Mouse (Mus musculus): ENCODE measurements around the gene Atg9a. TPM values are rescaled to one million over a fixed set of nuclear protein-coding genes. Genes with fewer than 3 reads are reported as not detected.

The Atg9a gene
- total and polyA plus RNA-seq, 3 experiments: 16.3 to 40.0 (median 34.2) TPM

- TF ChIP-seq TAL1 (conservative IDR thresholded peaks at IDR 0.05; ENCODE audit: low read depth, low read length) (no peak), GATA1 (IDR thresholded peaks at IDR 0.05; ENCODE audit: borderline replicate concordance, low read length) (no peak), POLR2AphosphoS5 (IDR thresholded peaks at IDR 0.05; ENCODE audit: insufficient replicate concordance, low read depth, low read length) (no peak), CTCF (IDR thresholded peaks at IDR 0.05; ENCODE audit: low read depth, low read length) (no peak), GATA2 (IDR thresholded peaks at IDR 0.05; ENCODE audit: borderline replicate concordance, low read depth, low read length) (no peak)
- no peaks in the 10 kb centered on the region for H3K27me3 ChIP-seq (ENCODE audit: insufficient read depth, low read length)
- peaks cover 50% of the 10 kb centered on the region for H3K4me1 ChIP-seq (ENCODE audit: insufficient read depth, low read depth, low read length)
- DNase-seq (ENCODE audit: low spot score): no peak
- peaks cover 38% of the 10 kb centered on the region for H3K36me3 ChIP-seq (replicated peaks)
- no peaks in the 10 kb centered on the region for H3K9me3 ChIP-seq (replicated peaks)
- H3K4me3 ChIP-seq (ENCODE audit: low read depth, low read length): peak overlapping the region; percentile 74
- no peak for ATAC-seq (ENCODE audit: extremely low read depth, insufficient number of reproducible peaks, low FRiP score, poor library complexity, severe bottlenecking)
Measured at GRCm38 (mm10) chr1:75168093-75168471, 23.9 kb downstream of the Atg9a start.

- Histone ChIP-seq H3K27me3 (ENCODE audit: insufficient read depth, low read length) (no peaks in the 10 kb centered on the region), H3K9me3 (replicated peaks) (no peaks in the 10 kb centered on the region), H3K4me3 (ENCODE audit: low read depth, low read length) (peak overlapping the region; percentile 59; the same call in 1 of the 2 replicates), H3K4me1 (ENCODE audit: insufficient read depth, low read depth, low read length) (peaks cover 53% of the 10 kb centered on the region), H3K36me3 (replicated peaks) (no peaks in the 10 kb centered on the region)
- TF ChIP-seq GATA2 (IDR thresholded peaks at IDR 0.05; ENCODE audit: borderline replicate concordance, low read depth, low read length) (no peak), POLR2AphosphoS5 (IDR thresholded peaks at IDR 0.05; ENCODE audit: insufficient replicate concordance, low read depth, low read length) (no peak), GATA1 (IDR thresholded peaks at IDR 0.05; ENCODE audit: borderline replicate concordance, low read length) (no peak), CTCF (IDR thresholded peaks at IDR 0.05; ENCODE audit: low read depth, low read length) (no peak), TAL1 (conservative IDR thresholded peaks at IDR 0.05; ENCODE audit: low read depth, low read length) (no peak)
- no peak for DNase-seq (ENCODE audit: low spot score)
- no peak for ATAC-seq (ENCODE audit: extremely low read depth, insufficient number of reproducible peaks, low FRiP score, poor library complexity, severe bottlenecking)
Measured at GRCm38 (mm10) chr1:75160256-75160617, 31.8 kb downstream of the Atg9a start.

- ATAC-seq (ENCODE audit: extremely low read depth, insufficient number of reproducible peaks, low FRiP score, poor library complexity, severe bottlenecking) (peak; percentile 77), DNase-seq (ENCODE audit: low spot score) (peak; percentile 50)
- Histone ChIP-seq H3K36me3 (replicated peaks) (no peaks in the 10 kb centered on the region), H3K4me3 (ENCODE audit: low read depth, low read length) (peak overlapping the region; percentile 34; the same call in 1 of the 2 replicates), H3K4me1 (ENCODE audit: insufficient read depth, low read depth, low read length) (peaks cover 58% of the 10 kb centered on the region), H3K9me3 (replicated peaks) (no peaks in the 10 kb centered on the region), H3K27me3 (ENCODE audit: insufficient read depth, low read length) (no peaks in the 10 kb centered on the region)
- TF ChIP-seq CTCF (IDR thresholded peaks at IDR 0.05; ENCODE audit: low read depth, low read length) (no peak), TAL1 (conservative IDR thresholded peaks at IDR 0.05; ENCODE audit: low read depth, low read length) (peak; percentile 77)
Measured at GRCm38 (mm10) chr1:75159540-75160255, 32.3 kb downstream of the Atg9a start.

GRCm38 (mm10) chr1:75158990-75159389, 33.0 kb downstream of the Atg9a start:
- H3K4me1 ChIP-seq (ENCODE audit: insufficient read depth, low read depth, low read length): peaks cover 63% of the 10 kb centered on the region
- peaks cover 2% of the 10 kb centered on the region for H3K36me3 ChIP-seq (replicated peaks)
- DNase-seq (ENCODE audit: low spot score) (no peak), ATAC-seq (ENCODE audit: extremely low read depth, insufficient number of reproducible peaks, low FRiP score, poor library complexity, severe bottlenecking) (no peak)
- no peak for TF ChIP-seq GATA2 (IDR thresholded peaks at IDR 0.05; ENCODE audit: borderline replicate concordance, low read depth, low read length)
- no peaks in the 10 kb centered on the region for H3K9me3 ChIP-seq (replicated peaks)
- H3K27me3 ChIP-seq (ENCODE audit: insufficient read depth, low read length): no peaks in the 10 kb centered on the region
- H3K4me3 ChIP-seq (ENCODE audit: low read depth, low read length): no peak overlapping the region

GRCm38 (mm10) chr1:75155837-75156236, 36.2 kb downstream of the Atg9a start:
- TF ChIP-seq GATA2 (IDR thresholded peaks at IDR 0.05; ENCODE audit: borderline replicate concordance, low read depth, low read length) (no peak), CTCF (IDR thresholded peaks at IDR 0.05; ENCODE audit: low read depth, low read length) (no peak), GATA1 (IDR thresholded peaks at IDR 0.05; ENCODE audit: borderline replicate concordance, low read length) (no peak), TAL1 (conservative IDR thresholded peaks at IDR 0.05; ENCODE audit: low read depth, low read length) (no peak), POLR2AphosphoS5 (IDR thresholded peaks at IDR 0.05; ENCODE audit: insufficient replicate concordance, low read depth, low read length) (no peak)
- Histone ChIP-seq H3K4me1 (ENCODE audit: insufficient read depth, low read depth, low read length) (peaks cover 55% of the 10 kb centered on the region), H3K9me3 (replicated peaks) (no peaks in the 10 kb centered on the region), H3K27me3 (ENCODE audit: insufficient read depth, low read length) (no peaks in the 10 kb centered on the region), H3K36me3 (replicated peaks) (peaks cover 2% of the 10 kb centered on the region), H3K4me3 (ENCODE audit: low read depth, low read length) (no peak overlapping the region)
- ATAC-seq (ENCODE audit: extremely low read depth, insufficient number of reproducible peaks, low FRiP score, poor library complexity, severe bottlenecking): no peak
- no peak for DNase-seq (ENCODE audit: low spot score)

- Histone ChIP-seq H3K27me3 (ENCODE audit: insufficient read depth, low read length) (no peaks in the 10 kb centered on the region), H3K9me3 (replicated peaks) (no peaks in the 10 kb centered on the region), H3K4me1 (ENCODE audit: insufficient read depth, low read depth, low read length) (peaks cover 50% of the 10 kb centered on the region), H3K4me3 (ENCODE audit: low read depth, low read length) (no peak overlapping the region), H3K36me3 (replicated peaks) (peaks cover 66% of the 10 kb centered on the region)
- no peak for TF ChIP-seq POLR2AphosphoS5 (IDR thresholded peaks at IDR 0.05; ENCODE audit: insufficient replicate concordance, low read depth, low read length)
- TF ChIP-seq CTCF (IDR thresholded peaks at IDR 0.05; ENCODE audit: low read depth, low read length): no peak
- no peak for TF ChIP-seq TAL1 (conservative IDR thresholded peaks at IDR 0.05; ENCODE audit: low read depth, low read length)
- no peak for TF ChIP-seq GATA1 (IDR thresholded peaks at IDR 0.05; ENCODE audit: borderline replicate concordance, low read length)
- TF ChIP-seq GATA2 (IDR thresholded peaks at IDR 0.05; ENCODE audit: borderline replicate concordance, low read depth, low read length): no peak
- no peak for ATAC-seq (ENCODE audit: extremely low read depth, insufficient number of reproducible peaks, low FRiP score, poor library complexity, severe bottlenecking)
- DNase-seq (ENCODE audit: low spot score): no peak
Measured at GRCm38 (mm10) chr1:75148727-75149126, 43.3 kb downstream of the Atg9a start.
